Mouse (Mus musculus): ENCODE data around the gene Hist1h2bb.

- TF ChIP-seq CTCF (IDR thresholded peaks at IDR 0.05; ENCODE audit: low read depth, low read length) = no peak
- no peak for TF ChIP-seq TAL1 (conservative IDR thresholded peaks at IDR 0.05; ENCODE audit: low read depth, low read length)
- no peak for TF ChIP-seq POLR2AphosphoS5 (IDR thresholded peaks at IDR 0.05; ENCODE audit: insufficient replicate concordance, low read depth, low read length)
Measured at GRCm38 (mm10) chr13:23698996-23699395, 47.5 kb upstream of the Hist1h2bb start.

Measured in G1E (cell line).